Mouse (Mus musculus): ENCODE data around the gene Rora.

DNA sequence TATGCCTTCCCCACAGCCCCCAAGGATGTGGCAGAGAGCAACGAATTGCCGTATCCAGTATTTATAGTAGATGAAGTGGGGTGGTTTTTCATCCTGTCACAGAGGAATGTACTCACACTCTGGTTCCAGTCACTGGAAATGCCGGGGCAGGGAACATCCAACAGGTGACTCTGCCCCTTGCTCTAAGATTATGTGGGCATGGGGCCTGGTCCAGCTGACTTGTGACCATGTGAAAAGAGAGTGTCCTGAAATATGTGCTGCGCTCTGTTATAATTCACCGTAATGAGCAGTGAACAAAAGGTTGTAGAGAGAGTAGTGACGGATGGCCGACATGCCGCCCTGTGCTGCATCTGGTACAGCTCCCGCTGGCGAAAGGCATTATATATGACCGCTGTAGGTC is 282.0 kb downstream of the Rora start:
- TF ChIP-seq CEBPB (IDR thresholded peaks at IDR 0.05; ENCODE audit: insufficient read depth, poor library complexity, severe bottlenecking) (no peak), POLR2AphosphoS2 (IDR thresholded peaks at IDR 0.05; ENCODE audit: insufficient read length, low read depth) (no peak), POLR2A (IDR thresholded peaks at IDR 0.05; ENCODE audit: insufficient read length, low read depth) (no peak)
